Mouse (Mus musculus) erythroblast, adult 5-6 weeks (primary cell): Measurements from ENCODE around the gene Amotl1. TPM values are rescaled to one million over a fixed set of nuclear protein-coding genes. Genes with fewer than 3 reads are reported as not detected.

Experiments used
- ATAC-seq: replicated peaks from 2 replicates; pipeline ENCODE4 v1.8.0; 2016; ENCODE audit warnings: moderate number of reproducible peaks, mild to moderate bottlenecking, moderate TSS enrichment, inconsistent platforms; ENCODE audit not compliant: poor library complexity, low FRiP score, severe bottlenecking
- total RNA-seq, 2 experiments: library from RNA; stranded (forward) in 1 of 2; stranded (reverse) in 1 of 2; fragments of 150-400 nt in 1 of 2; fragments of 200-764, 138-1000 nt in 1 of 2; gene quantifications; 2 replicates each; pipeline versions ENCODE4 v1.2.3 to v1.2.4; 2015 to 2017; ENCODE audit warnings: low replicate concordance in 2 of 2

The Amotl1 gene
- total RNA-seq, 2 experiments from 2014 or later: not detected

DNA sequence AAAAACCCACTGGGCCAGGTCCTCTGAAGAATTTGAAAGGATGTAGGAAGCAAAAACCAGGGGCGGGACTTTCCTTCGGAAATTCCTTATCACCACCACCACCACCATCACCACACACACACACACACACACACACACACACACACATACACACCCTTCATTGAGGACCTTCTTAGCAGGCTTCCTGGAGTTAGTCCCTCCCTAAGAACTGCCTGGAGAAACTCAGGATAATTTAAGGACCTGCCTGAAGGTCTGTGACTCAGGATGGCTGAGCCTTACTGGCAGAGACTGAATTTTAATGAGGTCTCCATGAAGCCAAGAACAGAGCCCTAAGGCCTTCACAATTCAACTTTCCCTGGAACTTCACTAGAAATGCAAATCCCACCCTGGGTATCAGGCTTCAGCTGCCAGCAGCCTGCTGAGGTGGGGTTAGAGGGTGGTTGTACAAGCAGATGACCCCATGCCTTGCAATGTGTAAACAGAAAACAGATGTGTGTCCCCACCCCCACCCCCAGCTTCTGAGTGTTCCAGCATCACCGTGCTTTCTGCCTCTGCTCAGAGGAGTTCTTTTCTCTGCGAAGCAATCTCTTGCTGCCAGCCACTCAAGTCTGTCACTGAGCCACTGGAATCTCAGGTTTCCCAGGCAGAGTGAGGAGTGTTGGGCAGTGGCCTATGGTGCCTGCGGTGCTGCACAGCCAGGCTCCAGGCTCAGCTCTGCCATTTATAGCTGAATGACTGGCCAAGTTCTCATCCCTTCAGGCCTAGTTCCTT, 2.4 kb downstream of the Amotl1 start:
- no peak for ATAC-seq

- no peak for ATAC-seq
Observed at GRCm38 (mm10) chr9:14641310-14642067, 3.4 kb downstream of the Amotl1 start.

DNA sequence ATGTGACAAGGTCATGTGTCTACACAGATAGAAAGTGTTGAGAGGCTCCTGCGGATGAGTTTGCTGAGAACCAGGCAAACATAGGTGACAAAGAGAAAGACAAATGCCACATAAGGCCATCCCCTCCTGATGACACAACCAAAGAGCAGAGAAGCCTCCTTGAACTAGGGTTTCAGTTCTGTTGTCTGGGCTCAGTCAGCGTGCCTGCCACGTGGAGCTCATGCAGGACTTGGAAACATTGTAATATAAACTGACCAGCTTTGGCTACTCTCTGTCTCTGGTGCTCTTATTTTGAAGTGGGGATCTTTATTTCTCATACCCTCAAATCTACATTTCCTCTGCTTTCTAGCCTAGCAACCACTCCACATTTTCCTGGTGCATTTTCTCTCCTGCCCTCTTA, 8.6 kb downstream of the Amotl1 start:
- no peak for ATAC-seq

GRCm38 (mm10) chr9:14635551-14635950, 9.3 kb downstream of the Amotl1 start:
- ATAC-seq: no peak

- ATAC-seq: no peak
Observed at GRCm38 (mm10) chr9:14634155-14634554, 10.7 kb downstream of the Amotl1 start.

DNA sequence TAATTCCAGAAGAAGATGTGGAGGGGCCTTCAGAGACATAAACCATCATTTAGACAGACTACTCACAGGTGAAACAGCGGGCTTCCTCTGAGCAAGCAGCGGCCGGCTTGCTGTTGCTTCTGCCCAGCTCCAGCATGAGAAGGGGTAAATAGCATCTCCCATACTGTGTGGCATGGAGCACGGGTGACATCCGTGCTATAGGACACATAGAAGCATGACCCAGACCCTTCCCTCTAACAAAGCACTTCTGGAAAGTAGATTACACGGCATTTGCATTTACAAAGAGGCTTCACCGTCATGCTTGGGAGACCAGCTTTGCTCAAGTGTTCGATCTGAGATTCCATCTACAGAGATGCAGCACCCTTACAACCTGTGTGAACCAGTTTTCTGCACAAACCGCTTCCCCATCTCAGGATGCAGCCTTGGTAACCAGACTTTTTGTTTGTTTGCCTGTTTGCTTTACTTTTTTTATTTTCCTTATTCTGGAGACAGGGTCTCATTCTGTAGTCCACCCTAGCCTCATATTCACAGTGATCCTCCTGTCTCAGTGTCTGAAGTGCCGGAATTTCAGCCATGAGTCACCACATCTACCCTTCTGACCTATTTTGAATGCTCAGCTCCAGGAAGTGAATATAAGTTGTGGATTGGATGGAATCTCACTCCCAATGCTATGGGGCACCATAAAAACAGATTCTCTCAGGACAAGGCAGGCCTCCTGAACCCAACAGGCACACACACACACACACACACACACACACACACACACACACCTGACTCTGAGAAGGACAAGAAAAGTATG, 12.3 kb downstream of the Amotl1 start:
- ATAC-seq: no peak

- no peak for ATAC-seq
Observed at GRCm38 (mm10) chr9:14631729-14632128, 13.1 kb downstream of the Amotl1 start.

- no peak for ATAC-seq
Observed at GRCm38 (mm10) chr9:14627525-14627924, 17.3 kb downstream of the Amotl1 start.

DNA sequence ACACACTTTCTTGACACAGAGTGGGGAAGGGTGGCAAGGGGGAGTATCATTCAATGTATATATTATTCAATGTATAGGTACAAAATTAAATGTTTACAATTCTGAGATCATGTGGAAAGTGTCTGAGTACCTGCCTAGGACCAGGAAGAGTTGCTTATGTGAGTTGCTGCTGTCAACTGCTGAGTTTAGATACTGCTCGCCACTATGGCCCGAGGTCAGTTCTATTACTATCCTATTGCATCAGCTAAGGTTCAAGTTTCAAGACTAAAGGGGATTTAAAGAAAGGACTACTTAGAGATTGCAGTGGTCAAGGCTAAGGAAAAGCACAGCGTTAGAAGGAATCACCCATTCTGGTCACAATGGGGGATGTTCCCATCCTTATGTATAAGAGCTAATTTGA, 18.9 kb downstream of the Amotl1 start:
- no peak for ATAC-seq

DNA sequence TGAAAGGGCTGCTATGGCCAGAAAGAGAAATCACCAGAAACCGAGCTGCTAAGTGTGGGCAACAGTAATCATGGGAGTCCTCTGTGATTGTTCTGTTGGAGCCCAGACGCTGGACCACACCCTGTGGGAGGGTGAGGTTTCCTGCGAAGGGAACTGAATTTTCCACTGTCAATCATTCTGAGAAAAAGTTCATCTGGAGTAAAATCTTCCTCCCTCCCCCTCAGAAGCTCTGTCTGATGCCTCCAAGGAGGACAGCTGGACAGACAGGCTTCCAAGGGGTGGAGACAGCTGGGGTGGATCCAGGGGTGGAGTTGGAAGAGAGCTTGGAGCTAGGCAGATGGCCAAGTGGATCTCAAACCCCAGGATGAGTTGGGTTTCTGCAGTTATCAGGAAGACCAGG, 19.8 kb downstream of the Amotl1 start:
- no peak for ATAC-seq

GRCm38 (mm10) chr9:14623928-14624327, 20.9 kb downstream of the Amotl1 start:
- no peak for ATAC-seq

DNA sequence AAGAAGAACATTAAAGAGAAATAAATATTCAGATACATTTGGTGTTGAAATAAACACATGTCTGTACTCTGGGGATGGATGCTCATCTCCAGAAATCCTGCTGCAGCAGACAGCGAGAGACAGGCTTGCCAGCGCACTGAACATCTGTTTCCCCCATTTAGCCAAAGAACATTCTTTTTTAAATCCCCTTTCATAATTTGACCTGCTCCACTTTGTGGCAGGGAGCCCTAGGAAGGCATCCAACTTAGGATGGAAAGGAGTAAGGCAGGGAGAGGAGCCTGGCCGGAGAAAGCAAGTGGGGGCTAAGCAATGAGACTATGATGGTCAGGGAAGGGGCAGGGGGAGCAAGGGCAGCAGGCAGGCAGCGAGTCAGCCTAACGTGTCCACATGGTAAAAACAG, 21.6 kb downstream of the Amotl1 start:
- no peak for ATAC-seq

GRCm38 (mm10) chr9:14622848-14623247, 22.0 kb downstream of the Amotl1 start:
- ATAC-seq: no peak

- ATAC-seq: no peak
Observed at GRCm38 (mm10) chr9:14620107-14620506, 24.7 kb downstream of the Amotl1 start.

DNA sequence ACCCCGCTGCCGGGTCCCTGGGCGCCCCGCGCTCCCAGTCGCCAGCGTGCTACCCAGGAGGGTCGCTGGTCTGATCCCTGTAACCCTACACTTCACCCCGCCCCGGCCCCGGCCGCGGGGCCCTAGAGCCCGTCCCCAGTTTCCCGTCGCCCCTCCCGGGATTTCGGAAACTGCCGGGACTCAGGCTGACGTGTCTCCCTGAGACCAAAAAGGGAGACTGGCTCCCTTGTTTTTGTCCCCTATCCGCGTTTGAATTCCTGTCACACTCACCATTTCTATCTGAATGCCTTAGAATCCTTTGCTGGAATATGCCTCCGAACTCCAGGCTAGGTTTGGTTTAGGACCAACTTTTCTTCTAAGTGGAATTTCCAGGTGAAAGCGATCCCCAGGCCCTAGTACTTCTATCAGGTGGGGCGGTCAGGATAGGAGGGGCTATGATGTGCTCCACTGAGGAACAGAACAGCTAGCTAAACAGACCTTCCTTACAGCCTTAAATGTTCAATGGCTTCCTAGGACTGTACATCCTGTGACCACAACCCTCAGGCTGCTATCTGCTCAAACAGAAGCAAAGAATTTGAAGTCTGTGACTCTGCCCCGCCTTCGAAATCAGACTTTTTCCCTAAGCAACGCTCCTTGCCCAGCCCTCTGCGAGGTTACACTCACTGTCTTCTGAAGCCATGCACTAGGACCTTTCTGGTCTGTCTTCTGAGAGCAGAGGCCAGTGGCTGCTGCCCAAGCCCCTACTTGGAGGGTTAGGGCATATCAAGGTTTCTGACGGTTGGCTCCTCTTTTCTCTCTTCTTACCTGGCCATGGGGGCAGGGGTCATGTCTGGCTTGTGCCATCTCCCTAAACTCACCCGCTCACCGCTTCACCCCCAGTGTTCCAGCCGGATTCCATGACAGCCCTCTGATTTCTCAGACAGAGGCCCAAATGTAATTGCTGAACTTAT, 29.6 kb downstream of the Amotl1 start:
- no peak for ATAC-seq

- ATAC-seq: no peak
Observed at GRCm38 (mm10) chr9:14614205-14614930, 30.5 kb downstream of the Amotl1 start.

DNA sequence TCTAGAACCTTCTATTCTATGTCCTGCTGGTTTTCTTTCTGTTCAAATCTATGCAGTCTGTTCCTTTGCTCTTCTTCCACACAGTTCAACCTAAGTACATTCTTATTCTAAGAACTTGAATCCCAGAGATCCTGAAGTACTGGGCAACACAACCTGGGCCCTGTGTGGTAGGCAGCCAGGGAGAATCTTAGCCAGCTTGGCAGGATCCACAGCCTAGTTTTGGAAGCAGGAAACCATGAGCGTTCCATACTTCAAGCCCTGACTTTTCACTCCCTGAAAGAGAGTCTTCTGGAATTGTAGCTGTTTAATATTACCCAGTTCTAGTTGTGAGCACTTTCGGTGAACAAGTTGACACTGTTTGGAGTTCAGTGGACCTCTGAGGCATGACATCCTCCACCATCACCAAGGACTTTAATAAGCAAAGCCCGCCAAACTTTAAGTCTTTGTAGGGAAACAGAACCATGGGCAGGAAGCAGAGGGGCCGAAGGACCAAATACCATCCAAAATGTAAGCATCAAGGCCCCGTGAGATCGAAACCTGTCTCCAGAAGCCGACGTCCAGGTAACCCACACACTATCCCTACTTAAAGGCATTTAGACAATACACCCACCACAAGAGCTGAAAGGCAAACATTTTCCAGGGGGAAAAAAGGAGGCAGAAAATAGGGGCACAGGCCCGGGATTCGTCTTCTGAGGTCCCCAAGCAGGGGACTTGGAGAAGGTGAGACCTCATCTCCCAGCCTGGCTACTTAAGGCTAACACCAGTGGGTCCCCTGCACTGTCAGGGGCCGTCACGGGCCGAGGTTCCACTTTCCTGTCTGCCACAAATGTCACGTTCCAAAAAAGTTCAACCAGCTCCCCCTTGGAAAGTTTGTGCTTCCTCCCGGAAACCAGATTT, 31.3 kb downstream of the Amotl1 start:
- ATAC-seq: no peak

- ATAC-seq: no peak
Observed at GRCm38 (mm10) chr9:14612588-14612987, 32.3 kb downstream of the Amotl1 start.
